Mouse (Mus musculus) inflammation-experienced regulatory T-cells (primary cell): ENCODE data around the gene Eef2. TPM values are rescaled to one million over a fixed set of nuclear protein-coding genes. Genes with fewer than 3 reads are reported as not detected.

Experiments
- polyA plus RNA-seq, 2 experiments: library from polyadenylated mRNA; unstranded; fragments of 100-300 nt; shearing (Covaris generic); gene quantifications; one replicate each; pipeline ENCODE4 v1.2.1; 2017

Gene Eef2
- 100 to 1,000 TPM; 560 to 709 TPM for polyA plus RNA-seq

GRCm38 (mm10) chr10:81176466-81177271 lies at the start of gene Eef2:
Gene Eef2 (plus strand): TSS chr10:81176631.

GRCm38 (mm10) chr10:81134966-81135681 lies 41.3 kb upstream of the Eef2 start, which contains the start of gene Zbtb7a:
Gene Zbtb7a (plus strand): TSS chr10:81135220.

GRCm38 (mm10) chr10:81167200-81168086 lies 9.0 kb upstream of the Eef2 start, which contains the start of gene Pias4:
Gene Pias4 (minus strand): TSS chr10:81167923.

GRCm38 (mm10) chr10:81182336-81183333 lies 6.2 kb downstream of the Eef2 start, which contains the start of gene Dapk3:
Gene Dapk3 (plus strand): TSS chr10:81183005.

GRCm38 (mm10) chr10:81183805-81184204 lies 7.4 kb downstream of the Eef2 start, which contains the start of gene 4930442H23Rik:
Gene 4930442H23Rik (minus strand): TSS chr10:81183849.

GRCm38 (mm10) chr10:81201807-81202758 lies 25.7 kb downstream of the Eef2 start, which contains the start of gene Nmrk2:
Gene Nmrk2 (minus strand): TSS chr10:81202051.

GRCm38 (mm10) chr10:81230438-81231332 lies 54.3 kb downstream of the Eef2 start, which contains the start of gene Atcay:
Gene Atcay (minus strand): TSS chr10:81230833.

Other genes with a start within 250 kb of the Eef2 start
- 10 to 100 TPM; 36.4 to 91.4 TPM for gene Gadd45b, start 246.6 kb upstream of the Eef2 start, polyA plus RNA-seq
- under 1 TPM in 1 of 2 experiments, not detected in 1; 0.66 TPM for gene Gng7, start 161.7 kb upstream of the Eef2 start, polyA plus RNA-seq
- gene Diras1, start 151.0 kb upstream of the Eef2 start, polyA plus RNA-seq: 1 to 10 TPM in 1 of 2 experiments, under 1 TPM in 1; 0.36 to 2.3 TPM
- gene Slc39a3, start 139.2 kb upstream of the Eef2 start, polyA plus RNA-seq: 10 to 100 TPM; 13.2 to 17.6 TPM
- gene Sgta, start 116.5 kb upstream of the Eef2 start, polyA plus RNA-seq: 100 to 1,000 TPM; 101 to 111 TPM
- 1 to 10 TPM; 8.4 to 9.8 TPM for gene Thop1, start 106.6 kb upstream of the Eef2 start, polyA plus RNA-seq
- gene Creb3l3, start 77.8 kb upstream of the Eef2 start, polyA plus RNA-seq: 1 to 10 TPM in 1 of 2 experiments, not detected in 1; 3.7 TPM
- 100 to 1,000 TPM; 173 to 181 TPM for gene Map2k2, start 70.7 kb upstream of the Eef2 start, polyA plus RNA-seq
- gene Zbtb7a, start 41.4 kb upstream of the Eef2 start, polyA plus RNA-seq: 10 to 100 TPM; 80.7 to 89.3 TPM
- gene Pias4, start 8.7 kb upstream of the Eef2 start, polyA plus RNA-seq: 10 to 100 TPM; 47.9 to 52.2 TPM
- 100 to 1,000 TPM in 1 of 2 experiments, 10 to 100 TPM in 1; 79.0 to 108 TPM for gene Dapk3, start 6.4 kb downstream of the Eef2 start, polyA plus RNA-seq
- under 1 TPM in 1 of 2 experiments, not detected in 1; 0.19 TPM for gene 4930442H23Rik, start 7.2 kb downstream of the Eef2 start, polyA plus RNA-seq
- 1 to 10 TPM in 1 of 2 experiments, under 1 TPM in 1; 0.34 to 3.1 TPM for gene Nmrk2, start 25.4 kb downstream of the Eef2 start, polyA plus RNA-seq
- 1 to 10 TPM; 1.6 to 5.6 TPM for gene Atcay, start 54.2 kb downstream of the Eef2 start, polyA plus RNA-seq
- 1 to 10 TPM; 7.6 TPM for gene Zfr2, start 56.5 kb downstream of the Eef2 start, polyA plus RNA-seq
- gene Matk, start 76.3 kb downstream of the Eef2 start, polyA plus RNA-seq: 100 to 1,000 TPM in 1 of 2 experiments, 10 to 100 TPM in 1; 57.1 to 143 TPM
- 10 to 100 TPM; 81.0 to 96.1 TPM for gene Mrpl54, start 90.3 kb downstream of the Eef2 start, polyA plus RNA-seq
- 10 to 100 TPM; 42.7 to 44.7 TPM for gene Apba3, start 90.3 kb downstream of the Eef2 start, polyA plus RNA-seq
- gene Tjp3, start 115.0 kb downstream of the Eef2 start, polyA plus RNA-seq: 10 to 100 TPM; 19.3 to 24.9 TPM
- 10 to 100 TPM; 83.6 to 95.1 TPM for gene Pip5k1c, start 116.3 kb downstream of the Eef2 start, polyA plus RNA-seq
- 10 to 100 TPM; 61.4 to 82.7 TPM for gene Cactin, start 144.5 kb downstream of the Eef2 start, polyA plus RNA-seq
- 10 to 100 TPM; 63.1 to 66.4 TPM for gene Tbxa2r, start 152.1 kb downstream of the Eef2 start, polyA plus RNA-seq
- gene Gipc3, start 166.6 kb downstream of the Eef2 start, polyA plus RNA-seq: under 1 TPM in 1 of 2 experiments, not detected in 1; 0.49 TPM
- 10 to 100 TPM; 35.3 to 47.8 TPM for gene Hmg20b, start 173.8 kb downstream of the Eef2 start, polyA plus RNA-seq
- gene Mfsd12, start 180.9 kb downstream of the Eef2 start, polyA plus RNA-seq: 1 to 10 TPM; 4.9 to 7.1 TPM
- 1 to 10 TPM; 1.7 to 4.3 TPM for gene 4930404N11Rik, start 189.2 kb downstream of the Eef2 start, polyA plus RNA-seq
- gene Fzr1, start 201.9 kb downstream of the Eef2 start, polyA plus RNA-seq: 10 to 100 TPM; 62.2 to 65.0 TPM
- gene Dohh, start 207.8 kb downstream of the Eef2 start, polyA plus RNA-seq: 10 to 100 TPM; 30.8 to 32.1 TPM
- 1 to 10 TPM; 2.6 to 5.0 TPM for gene Gm48551, start 207.8 kb downstream of the Eef2 start, polyA plus RNA-seq
- gene Gm48552, start 212.4 kb downstream of the Eef2 start, polyA plus RNA-seq: 1 to 10 TPM in 1 of 2 experiments, under 1 TPM in 1; 0.57 to 1.1 TPM
- 1 to 10 TPM in 1 of 2 experiments, not detected in 1; 5.5 TPM for gene Smim24, start 216.4 kb downstream of the Eef2 start, polyA plus RNA-seq